Mouse (Mus musculus): ENCODE measurements at regions not wholly inside any gene's neighbourhood (a gene's known extent, or its start where the extent isn't known, plus 50 kb on each side); places are given as distances from the start of the nearest gene placed in this dataset.

DNA sequence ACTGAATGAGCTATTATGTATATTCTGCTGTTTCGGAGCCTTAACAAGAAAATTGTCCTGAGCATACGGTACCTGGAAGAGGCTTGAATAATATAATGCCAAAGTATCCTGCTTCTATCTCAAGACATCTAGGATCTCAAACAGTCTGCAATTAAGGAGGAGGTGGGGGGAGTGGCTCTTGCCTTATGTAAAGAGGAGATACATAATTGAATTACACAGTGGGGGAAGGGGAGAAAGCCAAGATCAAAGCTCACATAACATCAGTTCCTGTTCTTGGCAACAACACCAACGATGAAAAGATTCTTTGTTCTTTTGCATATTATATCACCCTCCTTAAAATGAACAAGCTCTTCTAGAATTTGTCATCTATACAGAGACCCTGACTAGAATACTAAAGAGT, 512.4 kb upstream of the Zeb2 start:
- no peak for DNase-seq (ENCODE audit: low spot score)

DNA sequence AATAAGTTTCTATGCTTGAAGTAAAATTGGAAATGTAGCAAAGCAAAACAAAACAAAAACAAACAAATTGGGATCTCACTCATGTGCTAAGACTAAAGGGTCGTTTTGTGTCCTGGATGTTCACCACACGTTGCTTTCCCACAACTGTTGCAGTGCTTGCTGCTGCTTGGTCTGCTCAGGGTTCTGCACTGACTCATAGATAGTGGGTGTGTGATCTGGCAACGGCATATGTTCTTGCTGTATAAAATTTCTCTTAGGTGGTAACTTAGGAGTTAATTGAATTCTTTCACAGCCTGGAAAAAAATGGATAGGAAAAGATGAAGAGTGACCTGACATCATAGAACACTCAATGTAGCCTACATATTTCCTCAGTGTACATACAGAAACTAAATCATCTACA, 505.9 kb upstream of the Zeb2 start:
- no peak for DNase-seq (ENCODE audit: low spot score)

DNA sequence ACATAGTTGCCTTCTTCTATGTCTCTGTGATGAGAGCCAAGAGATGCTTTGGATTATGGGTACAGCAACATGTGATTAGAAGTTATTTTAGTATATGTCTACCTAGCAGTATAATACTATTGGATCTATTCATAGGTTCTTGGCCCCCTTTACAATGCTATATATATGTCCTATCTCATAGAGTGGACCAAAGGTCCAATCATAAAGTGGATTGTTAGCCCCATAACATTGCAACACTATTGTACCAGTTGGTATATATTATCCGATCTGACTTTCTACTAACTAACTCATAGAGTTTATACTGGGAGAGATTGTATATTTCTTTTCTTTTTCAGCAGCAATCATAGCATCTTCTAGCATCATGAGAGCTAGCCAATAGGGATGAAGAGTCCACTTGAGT, 491.7 kb upstream of the Zeb2 start:
- DNase-seq (ENCODE audit: low spot score) = no peak

DNA sequence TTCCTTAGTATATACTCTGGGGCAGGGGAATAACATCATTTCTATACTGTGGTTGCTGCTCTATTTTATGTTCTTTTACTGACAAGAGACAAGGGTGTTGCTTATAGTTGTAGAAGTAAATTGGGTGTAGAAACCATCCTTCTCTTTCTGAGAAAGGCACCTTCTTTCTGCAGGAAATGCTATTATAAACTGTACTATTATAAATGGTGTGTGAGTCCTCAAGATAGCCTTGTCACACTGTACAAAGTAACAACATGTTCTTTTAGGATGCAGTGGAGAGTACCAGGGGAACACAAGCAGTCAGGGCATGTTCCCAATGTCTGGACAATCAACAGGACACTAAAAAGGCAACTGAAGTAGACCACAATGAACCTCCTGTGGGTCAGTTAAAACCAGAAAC, 490.2 kb upstream of the Zeb2 start:
- DNase-seq (ENCODE audit: low spot score) = no peak

DNA sequence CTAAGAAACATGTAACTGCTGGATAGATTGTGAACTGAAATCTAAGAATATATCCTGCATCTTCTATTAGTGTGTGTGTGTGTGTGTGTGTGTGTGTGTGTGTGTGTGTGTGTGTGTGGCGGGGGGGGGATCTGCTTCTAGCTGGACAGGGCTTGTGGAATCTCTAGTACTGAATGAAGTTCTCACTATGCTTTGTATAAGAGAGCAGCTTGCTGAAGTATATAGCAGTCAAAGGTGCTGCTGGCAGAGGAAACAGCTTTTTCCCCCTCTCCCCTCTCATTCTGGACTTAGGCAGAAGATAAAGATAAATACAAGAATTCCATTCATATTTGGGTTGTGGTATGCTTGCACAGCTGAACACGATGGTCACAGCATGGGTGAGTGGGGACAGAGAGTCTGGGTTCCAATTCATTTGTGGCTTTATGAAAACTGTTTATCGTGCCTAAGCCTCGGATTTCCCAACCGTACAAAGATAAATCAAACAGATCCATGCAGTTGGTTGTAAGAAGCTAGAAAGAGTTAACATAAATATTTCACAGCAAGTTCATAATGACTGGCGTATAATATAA, 484.2 kb upstream of the Zeb2 start:
- no peak for DNase-seq (ENCODE audit: low spot score)

DNA sequence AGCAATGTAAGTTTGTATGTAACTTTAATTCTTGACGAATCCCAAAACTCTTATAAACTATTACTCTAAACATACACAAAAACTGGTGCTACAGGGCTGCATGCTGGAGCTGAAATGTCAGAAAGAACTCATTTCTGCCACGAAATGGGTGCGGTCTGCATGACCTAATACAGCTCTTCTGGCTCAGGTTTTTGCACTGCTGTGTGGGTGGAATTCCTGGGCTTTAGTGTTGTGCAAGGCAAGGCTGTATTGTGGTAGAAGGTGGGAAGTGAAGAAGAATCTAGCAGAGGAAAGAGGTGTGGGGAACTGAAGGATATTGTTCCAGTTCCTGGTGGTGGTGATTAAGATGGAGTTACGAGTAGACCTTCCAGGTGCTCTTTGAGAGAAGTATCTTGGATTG, 476.6 kb upstream of the Zeb2 start:
- DNase-seq (ENCODE audit: low spot score) = no peak

DNA sequence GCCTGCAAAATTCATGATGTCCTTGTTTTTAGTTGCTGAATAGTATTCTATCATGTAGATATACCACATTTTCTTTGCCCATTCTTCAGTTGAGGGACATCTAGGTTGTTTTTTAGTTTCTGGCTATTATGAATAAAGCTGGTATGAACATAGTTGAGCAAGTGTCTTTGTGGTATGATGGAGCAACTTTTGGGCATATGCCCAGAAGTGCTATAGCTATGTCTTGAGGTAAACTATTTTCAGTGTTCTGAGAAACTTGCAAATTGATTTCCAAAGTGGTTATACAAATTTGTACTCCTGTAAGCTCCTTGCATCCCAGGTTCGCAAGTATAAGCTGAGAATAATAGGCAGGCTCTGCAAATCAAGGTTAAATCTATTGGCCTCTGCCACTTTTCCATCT, 473.8 kb upstream of the Zeb2 start:
- no peak for DNase-seq (ENCODE audit: low spot score)

DNA sequence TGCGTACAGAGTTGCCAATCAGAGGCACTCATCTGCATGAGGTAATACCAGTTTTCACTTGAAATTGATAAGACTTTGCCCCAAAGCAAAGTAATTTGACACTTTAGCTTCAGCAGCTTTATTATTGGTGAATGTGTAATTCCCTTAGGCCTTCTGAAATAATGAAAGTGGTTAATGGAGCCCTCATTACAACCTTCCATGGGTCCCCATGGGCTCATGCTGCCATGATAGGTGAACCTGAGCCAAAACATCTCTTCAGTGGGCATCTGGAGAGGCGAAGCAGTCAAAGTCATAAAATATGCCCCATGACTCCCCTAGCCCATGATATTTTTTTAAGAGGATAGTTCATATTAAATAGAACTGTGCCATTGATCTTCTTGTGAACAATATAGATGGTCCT, 471.1 kb upstream of the Zeb2 start:
- no peak for DNase-seq (ENCODE audit: low spot score)

DNA sequence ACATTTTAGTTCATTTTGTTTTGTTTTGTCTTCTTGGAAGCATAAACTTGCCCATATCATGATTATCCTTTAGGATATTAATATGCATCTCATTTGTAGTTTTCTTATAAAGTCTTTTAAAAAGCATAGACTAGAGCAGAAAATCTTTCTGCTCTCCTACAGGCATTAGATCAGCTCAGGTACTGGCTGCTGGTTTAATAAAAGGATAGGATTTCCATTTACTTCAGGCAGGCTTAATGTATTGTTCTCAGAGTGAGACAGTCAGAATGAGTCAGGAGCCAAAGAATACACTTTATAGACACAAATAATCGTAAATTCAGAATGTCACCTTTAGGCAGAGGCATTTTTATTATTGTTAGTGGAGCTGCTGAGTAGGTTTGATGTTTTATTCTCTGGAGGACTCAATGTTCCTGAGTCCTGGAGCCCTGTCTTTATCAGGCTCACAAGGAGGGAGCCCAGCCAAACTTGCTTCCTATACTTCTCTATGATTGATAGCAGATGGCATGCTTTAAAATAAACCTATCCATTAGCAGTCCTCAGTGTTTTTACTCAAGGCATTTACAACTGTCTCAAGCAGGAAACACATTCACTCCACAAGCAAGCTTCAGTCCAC, 469.5 kb upstream of the Zeb2 start:
- DNase-seq (ENCODE audit: low spot score) = no peak

DNA sequence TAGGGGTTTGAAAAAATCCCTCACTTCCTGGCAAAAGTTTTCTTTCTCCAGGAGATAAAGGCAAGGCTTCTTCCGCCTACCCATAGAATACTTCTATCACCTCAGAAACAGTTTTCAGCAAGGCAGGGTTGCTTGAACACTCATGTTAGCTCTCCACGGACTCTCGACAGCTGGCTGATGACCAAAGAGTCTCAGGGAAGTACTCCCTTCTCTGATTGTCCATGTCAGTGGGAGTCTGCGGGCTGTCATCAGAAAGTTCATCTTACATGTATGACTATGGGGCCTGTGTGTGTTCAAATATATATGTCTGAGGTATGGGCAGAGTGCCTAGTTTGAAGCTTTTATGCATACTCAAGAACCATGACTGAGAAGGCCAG, 464.3 kb upstream of the Zeb2 start:
- DNase-seq (ENCODE audit: low spot score) = peak; percentile 10

DNA sequence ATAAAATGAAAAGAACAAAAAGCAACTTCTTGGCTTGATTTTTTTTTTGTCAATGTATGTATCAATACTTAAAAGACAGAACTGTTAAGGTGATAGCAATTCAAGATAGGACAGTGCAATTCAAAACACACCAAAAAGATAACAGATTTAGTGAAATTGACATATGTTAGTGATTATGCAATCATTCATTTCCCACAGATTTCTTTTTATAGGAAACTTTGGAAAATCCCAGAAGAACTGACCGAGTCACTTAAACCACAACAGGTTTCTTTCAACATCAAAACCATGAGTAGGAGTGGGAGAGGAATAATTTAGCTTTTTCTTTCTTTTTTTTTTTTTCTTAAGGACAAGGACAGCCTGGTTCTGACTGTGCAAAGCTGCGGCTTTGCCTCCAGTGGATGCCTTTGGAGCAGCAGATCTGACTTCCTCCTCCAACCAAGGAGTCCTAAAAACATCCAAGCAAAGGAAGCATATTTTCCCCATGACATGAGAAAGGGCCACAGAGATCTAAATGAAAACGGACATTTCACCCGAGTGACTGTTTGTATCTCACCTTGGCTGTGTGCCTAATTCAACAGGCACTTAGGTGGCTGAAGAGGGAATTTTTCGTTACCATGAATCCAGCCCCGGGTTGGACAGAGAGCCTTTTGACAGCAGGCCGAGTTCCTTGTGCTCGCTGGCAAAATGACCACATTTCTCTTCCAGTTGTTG, 463.8 kb upstream of the Zeb2 start:
- DNase-seq (ENCODE audit: low spot score) = peak; percentile 18

DNA sequence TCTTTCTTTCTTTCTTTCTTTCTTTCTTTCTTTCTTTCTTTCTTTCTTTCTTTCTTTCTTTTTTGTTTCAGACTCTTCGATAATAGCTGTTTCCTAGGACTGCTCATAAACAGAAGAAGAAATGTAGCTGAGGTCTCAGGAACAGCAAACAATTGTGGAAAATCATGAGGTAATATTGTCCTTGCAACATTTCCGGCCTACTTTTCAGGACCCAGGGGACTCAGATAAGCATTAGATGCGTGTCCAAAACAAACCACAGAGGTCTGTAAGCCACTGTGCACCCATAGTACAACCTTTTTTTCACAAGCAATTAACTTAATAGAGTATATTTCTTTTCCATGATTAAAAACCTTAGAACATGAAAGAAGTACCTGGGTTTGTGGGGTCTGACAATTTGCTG, 455.7 kb upstream of the Zeb2 start:
- DNase-seq (ENCODE audit: low spot score) = no peak

DNA sequence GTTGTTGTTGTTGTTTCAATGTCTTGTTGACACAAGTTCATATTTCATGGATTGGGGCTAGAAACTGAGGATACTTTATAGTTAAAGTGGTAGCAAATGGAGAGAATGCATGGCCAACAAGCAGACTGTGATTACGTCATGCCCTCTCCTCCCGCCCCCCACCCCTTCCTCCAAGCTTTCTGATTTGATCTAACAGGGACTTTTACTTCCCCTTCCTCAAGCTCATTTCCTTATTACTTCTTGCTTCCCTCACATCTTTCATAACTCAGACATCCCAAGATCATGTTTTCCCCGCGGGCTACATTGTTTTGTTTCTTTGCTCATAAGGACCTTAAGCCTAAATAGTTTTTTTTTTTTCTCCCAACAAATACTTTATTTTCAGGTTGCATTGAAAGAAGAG, 437.5 kb upstream of the Zeb2 start:
- DNase-seq (ENCODE audit: low spot score) = no peak

DNA sequence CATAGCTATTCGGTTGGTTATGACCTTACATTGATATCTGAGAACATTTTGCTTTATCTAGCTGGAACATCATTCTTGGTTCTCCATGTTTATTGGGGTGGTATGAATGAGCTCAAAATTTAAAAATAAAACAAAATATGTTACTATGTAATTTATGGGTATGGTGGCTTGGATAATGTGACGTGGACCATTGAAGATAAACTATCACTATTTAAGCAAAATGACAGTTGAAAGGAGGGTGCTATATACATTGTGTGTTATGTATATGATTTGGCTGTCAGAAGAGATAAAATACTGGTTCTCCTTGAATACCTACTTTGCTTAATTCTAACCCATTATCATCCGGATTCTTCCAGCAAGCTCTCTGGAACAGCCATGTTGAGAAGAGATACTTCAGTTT, 424.2 kb upstream of the Zeb2 start:
- DNase-seq (ENCODE audit: low spot score) = no peak

DNA sequence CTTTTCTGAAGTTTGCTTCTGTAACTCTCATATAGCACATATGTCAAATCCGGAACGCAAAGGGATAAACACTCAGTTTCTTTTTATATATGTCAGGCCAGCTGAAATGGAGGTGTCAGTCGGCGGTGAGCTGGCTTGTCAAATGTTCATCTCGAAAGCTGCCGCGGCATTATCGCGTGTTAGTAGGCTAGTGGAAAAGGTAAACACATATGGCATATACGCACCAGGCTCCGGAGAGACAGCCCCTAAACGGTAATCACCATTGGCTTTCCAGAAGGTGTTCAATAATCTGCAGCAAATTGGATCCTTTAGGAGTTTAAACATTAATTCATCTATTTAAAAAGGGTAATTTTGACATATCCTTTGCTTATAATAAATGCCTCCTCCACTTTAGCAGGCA, 421.8 kb upstream of the Zeb2 start:
- no peak for DNase-seq (ENCODE audit: low spot score)

DNA sequence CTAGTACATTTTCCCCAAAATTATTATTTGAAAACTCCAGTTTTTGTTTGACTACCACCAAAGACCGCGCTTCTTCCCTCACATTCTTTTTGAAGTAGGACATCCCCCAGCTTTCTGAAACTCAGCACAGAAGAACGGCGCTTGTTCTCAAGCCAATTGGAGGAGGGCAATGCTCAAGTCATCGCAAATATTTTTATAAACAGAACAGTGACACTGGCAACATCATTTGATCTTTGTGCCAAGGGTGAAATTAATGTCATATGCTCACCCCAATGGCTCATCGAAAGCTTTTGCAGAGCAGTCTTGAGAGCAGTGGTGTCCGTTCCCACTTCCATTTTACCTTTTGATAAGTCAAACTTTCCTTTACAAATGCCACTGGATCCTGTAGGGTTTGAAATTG, 420.5 kb upstream of the Zeb2 start:
- DNase-seq (ENCODE audit: low spot score) = no peak

DNA sequence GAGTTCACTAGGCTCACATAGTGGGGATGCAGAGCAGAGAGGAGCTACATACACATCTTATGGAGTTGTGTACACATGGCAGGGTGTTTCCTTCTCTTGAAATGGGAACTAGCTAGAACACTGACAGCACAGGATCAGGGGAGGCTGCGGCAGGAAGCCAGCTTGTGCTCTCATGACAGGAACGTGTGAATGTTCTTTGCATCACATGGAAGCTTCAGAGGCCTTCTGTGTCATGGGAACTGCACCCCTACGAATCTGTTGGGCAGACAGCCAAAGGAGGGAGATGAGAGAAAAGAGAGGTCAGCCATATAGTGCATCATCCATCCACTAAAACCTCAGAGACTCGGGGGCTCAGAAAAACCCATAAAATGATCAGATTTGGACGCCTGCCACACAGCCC, 417.6 kb upstream of the Zeb2 start:
- DNase-seq (ENCODE audit: low spot score) = no peak

DNA sequence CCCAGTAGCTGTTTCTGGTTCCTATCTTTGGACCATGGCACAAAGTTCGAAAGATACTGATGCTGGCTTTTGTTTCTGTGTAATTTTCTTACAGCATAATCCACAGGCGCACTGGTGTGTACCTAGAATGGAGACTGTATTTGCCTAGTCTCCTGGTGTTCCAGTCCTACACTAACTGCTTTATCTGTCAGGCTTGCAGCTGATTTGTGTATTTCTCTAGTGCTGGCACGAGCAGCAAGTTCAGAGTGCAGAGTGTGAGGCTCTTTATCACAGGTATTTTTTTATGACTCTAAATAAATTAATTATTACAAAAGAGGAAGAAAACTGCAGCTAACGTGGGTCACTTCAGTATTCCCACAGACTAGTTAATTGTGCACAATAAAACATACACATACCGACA, 405.1 kb upstream of the Zeb2 start:
- DNase-seq (ENCODE audit: low spot score) = no peak

DNA sequence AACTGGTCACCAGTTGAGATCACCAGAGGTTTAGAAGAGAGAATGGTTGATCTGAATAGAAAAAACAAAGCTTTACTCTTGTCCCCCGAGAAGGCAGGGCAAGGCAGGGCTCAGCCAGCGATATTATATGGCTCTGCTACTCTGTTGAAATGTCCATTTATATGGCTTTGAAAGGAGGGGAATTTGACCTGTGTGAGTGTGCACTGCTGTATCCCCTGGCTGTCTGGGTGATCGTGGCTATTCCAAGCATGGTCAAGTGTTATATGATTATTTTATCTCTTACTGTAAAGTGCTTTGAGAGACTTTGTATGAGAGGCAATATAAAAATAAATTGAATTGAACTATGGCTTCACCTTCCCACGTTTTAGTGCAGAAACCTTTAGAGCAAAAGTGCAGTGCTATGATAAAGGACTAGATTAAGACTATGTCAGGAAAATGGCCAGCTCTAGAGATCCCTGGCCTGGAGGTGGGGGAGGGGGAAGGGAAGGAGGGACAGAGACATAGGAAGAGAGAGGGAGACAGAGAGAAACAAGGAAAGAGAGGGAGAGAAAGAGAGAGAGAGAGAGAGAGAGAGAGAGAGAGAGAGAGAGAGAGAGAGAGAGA, 402.5 kb upstream of the Zeb2 start:
- DNase-seq (ENCODE audit: low spot score) = no peak

DNA sequence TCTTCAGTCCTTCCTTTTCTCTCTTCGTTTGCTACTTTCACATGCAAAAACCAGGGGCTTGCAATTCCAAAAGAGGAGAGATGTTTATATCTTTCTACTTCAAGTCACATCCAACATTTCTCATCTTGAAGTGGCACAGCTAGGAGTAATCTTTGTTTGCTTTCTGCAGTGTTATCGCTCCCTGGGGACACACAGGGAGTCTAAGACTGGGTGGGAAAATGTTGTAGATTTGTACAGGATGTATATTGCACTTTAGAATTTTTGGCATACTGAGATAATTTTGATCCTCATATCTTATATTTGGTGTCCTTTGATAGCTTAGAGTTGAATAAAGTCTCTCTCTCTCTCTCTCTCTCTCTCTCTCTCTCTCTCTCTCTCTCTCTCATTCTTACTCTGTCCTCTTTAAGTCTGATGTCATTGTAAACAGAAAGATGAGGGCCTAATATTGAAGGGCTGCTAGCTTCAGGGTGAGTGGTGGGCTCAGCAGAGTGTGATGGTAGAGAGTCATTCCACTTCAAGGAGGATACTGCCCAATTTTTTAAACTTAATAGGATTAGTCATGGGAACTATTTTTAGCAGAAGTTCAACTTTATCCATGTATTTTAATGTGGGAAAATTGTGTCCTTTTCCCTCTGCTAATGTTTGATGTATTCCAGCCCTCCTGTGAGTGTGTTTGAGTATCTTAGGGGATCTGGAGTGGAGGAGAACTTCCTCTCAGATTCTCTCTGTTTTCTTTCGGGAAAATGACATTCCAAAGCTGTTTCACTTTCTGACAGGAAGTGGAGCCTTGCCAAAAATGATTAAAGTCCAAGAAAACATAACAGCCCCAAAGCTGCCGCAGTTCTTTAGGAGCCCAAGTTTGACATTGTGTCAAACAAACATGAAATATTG, 397.3 kb upstream of the Zeb2 start:
- no peak for DNase-seq (ENCODE audit: low spot score)

DNA sequence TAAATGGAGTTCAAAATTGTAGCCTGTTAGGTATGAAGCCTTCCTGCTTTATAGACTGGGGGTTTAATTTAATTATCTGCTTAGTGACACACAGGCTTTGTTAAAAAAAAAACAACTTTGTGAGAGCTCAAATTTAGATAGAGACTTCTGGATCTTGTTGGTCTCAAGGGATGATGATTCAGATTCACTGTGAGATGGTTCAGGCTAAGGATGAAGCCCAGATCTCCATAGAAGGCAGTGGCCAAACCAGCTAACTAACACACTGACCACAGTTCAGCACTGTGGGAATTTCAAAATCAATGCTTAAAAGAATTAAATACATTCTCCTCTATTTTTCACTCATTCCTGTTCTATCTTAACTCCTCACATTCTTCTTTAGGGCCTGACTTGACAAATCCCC, 395.7 kb upstream of the Zeb2 start:
- no peak for DNase-seq (ENCODE audit: low spot score)

DNA sequence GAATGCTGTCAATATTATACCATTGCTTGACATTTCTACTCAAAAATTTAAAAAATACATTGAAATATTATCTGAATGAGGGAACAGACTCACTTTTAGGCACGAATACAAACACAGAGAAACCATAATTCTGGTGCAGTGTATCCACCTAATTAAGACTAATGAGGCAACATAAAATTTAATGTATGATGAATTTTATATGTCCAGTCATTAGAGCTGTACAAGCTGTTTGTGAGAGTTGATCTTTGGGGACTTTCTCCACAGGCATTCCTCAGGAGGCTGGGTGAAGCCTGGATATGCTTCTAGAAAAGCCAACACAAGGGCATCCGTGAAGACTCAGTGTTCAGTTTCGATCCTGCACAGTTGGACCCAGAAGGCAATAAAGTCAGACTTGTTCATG, 394.6 kb upstream of the Zeb2 start:
- no peak for DNase-seq (ENCODE audit: low spot score)

DNA sequence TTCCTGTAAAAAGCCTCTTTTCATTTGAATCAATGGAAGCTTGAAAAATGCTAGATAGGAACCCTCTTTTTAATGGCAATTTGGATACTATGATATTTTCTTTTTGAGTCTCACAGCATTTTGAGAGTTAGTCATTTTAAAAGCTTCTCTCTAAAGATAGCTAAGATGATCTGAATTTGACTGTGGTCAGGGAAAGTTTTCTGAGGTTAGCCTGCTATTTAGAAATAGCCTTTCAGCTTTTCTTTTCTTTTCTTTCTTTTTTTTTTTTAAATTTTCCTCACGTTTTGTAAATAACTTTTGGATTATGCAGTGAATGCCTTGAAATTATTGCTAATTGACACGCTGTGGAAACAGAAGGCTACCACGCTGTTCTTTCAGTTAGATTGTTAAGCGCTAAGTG, 387.3 kb upstream of the Zeb2 start:
- DNase-seq (ENCODE audit: low spot score) = no peak
